Mouse (Mus musculus) CH12.LX (cell line): ENCODE results near the gene Rps6ka5.

Experiments used
- CTCF ChIP-seq, 2 experiments: IDR thresholded peaks in 1 of 2; conservative IDR thresholded peaks in 1 of 2; 2 replicates each; pipeline ENCODE4 v1.5.1; 2011 to 2012; ENCODE audit warnings: low read depth in 2 of 2, low read length in 2 of 2, improper control_type of control experiment in 1 of 2, inconsistent platforms in 1 of 2, mild to moderate bottlenecking in 1 of 2, moderate library complexity in 1 of 2
- MAX ChIP-seq: IDR thresholded peaks from 2 replicates; pipeline ENCODE4 v1.6.1; 2011; ENCODE audit warnings: low read length, improper control_type of control experiment
- TBP ChIP-seq: conservative IDR thresholded peaks from 2 replicates; pipeline ENCODE4 v1.6.1; 2011; ENCODE audit warnings: low read depth, low read length, improper control_type of control experiment
- TCF12 ChIP-seq: IDR thresholded peaks from 2 replicates; pipeline ENCODE4 v1.6.1; 2014; ENCODE audit warnings: low read depth, mild to moderate bottlenecking, inconsistent platforms, low read length, improper control_type of control experiment
- ZC3H11A ChIP-seq: IDR thresholded peaks from 2 replicates; pipeline ENCODE4 v1.6.1; 2012; ENCODE audit warnings: low read depth, mild to moderate bottlenecking, inconsistent platforms, low read length, improper control_type of control experiment

- TF ChIP-seq MAX: no peak
- no peak for TF ChIP-seq TCF12
- no peak for TF ChIP-seq ZC3H11A
- TF ChIP-seq TBP: no peak
- no peak for TF ChIP-seq CTCF (conservative IDR thresholded peaks at IDR 0.05 in 1 of 2, IDR thresholded peaks at IDR 0.05 in 1 of 2; ENCODE audit: low read depth in 2 of 2, low read length in 2 of 2)
Measured at GRCm38 (mm10) chr12:100513131-100513530, 213.7 kb downstream of the Rps6ka5 start.
